Mouse (Mus musculus): ENCODE measurements around the gene Trio.

DNA sequence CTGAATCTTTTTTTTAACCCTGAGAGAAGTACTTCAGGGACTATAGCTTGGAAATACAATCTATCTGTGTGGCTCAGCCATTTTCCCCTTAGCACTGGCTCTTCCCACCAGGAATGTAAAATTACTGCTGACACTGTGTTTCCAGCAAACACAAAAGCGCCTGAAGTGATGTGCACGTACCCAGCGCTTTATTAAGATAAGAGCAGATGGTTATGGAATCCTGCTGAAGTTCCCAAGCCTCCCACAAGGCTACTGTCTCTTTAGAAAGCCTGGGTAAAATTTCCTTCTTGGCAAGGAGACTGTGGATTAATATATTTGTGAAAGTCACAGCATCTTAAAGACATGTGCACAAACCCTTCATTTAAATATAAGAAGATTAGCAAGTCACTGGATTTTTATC lies 141.8 kb downstream of the Trio start:
- no peak for TF ChIP-seq CTCF (IDR thresholded peaks at IDR 0.05; ENCODE audit: control insufficient read depth, insufficient read depth, low read length)
- TF ChIP-seq POLR2A (IDR thresholded peaks at IDR 0.05; ENCODE audit: borderline replicate concordance, control insufficient read depth, low read depth, low read length): no peak
